Mouse (Mus musculus) intestine, embryonic 16.5 days (tissue): ENCODE measurements around the gene H3f3a. TPM values are rescaled to one million over a fixed set of nuclear protein-coding genes. Genes with fewer than 3 reads are reported as not detected.

Source experiments
- ATAC-seq: fragments of 200-750 bp; cut with Nextera tagmentation; 2 replicates; pipeline ENCODE4 v1.8.0; 2017; ENCODE audit warnings: moderate TSS enrichment, moderate library complexity
- H3K27ac ChIP-seq: fragments of 300-500 bp; sonication (generic); 2 replicates; pipeline ENCODE4 v1.5.1; 2014; ENCODE audit warnings: mild to moderate bottlenecking, low read length
- H3K27me3 ChIP-seq: fragments of 300-500 bp; sonication (generic); replicated peaks from 2 replicates; pipeline ENCODE4 v1.6.1; 2014; ENCODE audit warnings: low read length, control low read depth, mixed read lengths; ENCODE audit not compliant: control insufficient read depth, insufficient read depth
- H3K36me3 ChIP-seq: fragments of 300-500 bp; sonication (generic); 2 replicates; pipeline ENCODE4 v1.6.1; 2014; ENCODE audit warnings: low read length, control low read depth; ENCODE audit not compliant: control insufficient read depth, insufficient read depth
- H3K4me1 ChIP-seq: fragments of 300-500 bp; sonication (generic); 2 replicates; pipeline ENCODE4 v1.6.1; 2014; ENCODE audit warnings: low read length, control low read depth, mixed read lengths; ENCODE audit not compliant: control insufficient read depth, insufficient read depth
- H3K4me2 ChIP-seq: fragments of 300-500 bp; sonication (generic); 2 replicates; pipeline ENCODE4 v1.6.1; 2014; ENCODE audit warnings: low read depth, low read length, control low read depth
- H3K4me3 ChIP-seq: fragments of 300-500 bp; sonication (generic); 2 replicates; pipeline ENCODE4 v1.5.1; 2014; ENCODE audit warnings: mild to moderate bottlenecking, low read length
- H3K9ac ChIP-seq: fragments of 300-500 bp; sonication (generic); 2 replicates; pipeline ENCODE4 v1.6.1; 2014; ENCODE audit warnings: low read depth, low read length
- H3K9me3 ChIP-seq: fragments of 300-500 bp; sonication (generic); 2 replicates; pipeline ENCODE4 v1.6.1; 2016; ENCODE audit warnings: low read length, control low read depth; ENCODE audit not compliant: control insufficient read depth
- WGBS: fragments of 180-500 bp; shearing (Covaris S2); extraction: QIAGEN DNeasy Blood & Tissue Kit; methylation state at CpG from one replicate; pipeline ENCODE4 v1.1.7; 2014; 5-methylcytosine and 5-hydroxymethylcytosine counted together
- polyA plus RNA-seq: library from polyadenylated mRNA; unstranded; fragments of >200 nt; fragmentation: Nextera tagmentation; extraction: Ambion mirVana; gene quantifications from 2 replicates; pipeline ENCODE4 v1.2.1, GENCODE M21; 2015

The H3f3a gene
- polyA plus RNA-seq, 1 experiment from 2014 or later, result 1,810 TPM

GRCm38 (mm10) chr1:180811596-180812462 is 1.9 kb downstream of the H3f3a start:
- H3K4me3 ChIP-seq, result peak overlapping the region; percentile 98
- WGBS, result 2% methylated on average over 27 of the region's 27 CpGs
- peak overlapping the region; percentile 38 for H3K4me2 ChIP-seq
- H3K36me3 ChIP-seq, result peaks cover 18% of the 10 kb centered on the region
- H3K27ac ChIP-seq, result peak overlapping the region; percentile 100
- H3K9ac ChIP-seq, result peak overlapping the region; percentile 100
- H3K9me3 ChIP-seq, result no peaks in the 10 kb centered on the region
- no peaks in the 10 kb centered on the region for H3K27me3 ChIP-seq
- peaks cover 19% of the 10 kb centered on the region for H3K4me1 ChIP-seq
- ATAC-seq, result no peak

GRCm38 (mm10) chr1:180810976-180811375 is 2.8 kb downstream of the H3f3a start:
- 60% methylated on average over 7 of the region's 7 CpGs for WGBS

GRCm38 (mm10) chr1:180808831-180809230 is 4.9 kb downstream of the H3f3a start:
- no peak for ATAC-seq
- Histone ChIP-seq H3K27ac (no peak overlapping the region), H3K4me1 (peaks cover 15% of the 10 kb centered on the region), H3K27me3 (no peaks in the 10 kb centered on the region), H3K4me3 (no peak overlapping the region), H3K4me2 (no peak overlapping the region), H3K9me3 (no peaks in the 10 kb centered on the region), H3K36me3 (peaks cover 35% of the 10 kb centered on the region), H3K9ac (no peak overlapping the region)
- WGBS, result 75% methylated on average over 5 of the region's 5 CpGs

More at GRCm38 (mm10) chr1:180810976-180811375, 2.8 kb downstream of the H3f3a start:
- Histone ChIP-seq H3K9me3 (no peaks in the 10 kb centered on the region), H3K36me3 (peaks cover 23% of the 10 kb centered on the region), H3K4me2 (peak overlapping the region; percentile 38), H3K4me1 (peaks cover 19% of the 10 kb centered on the region), H3K9ac (no peak overlapping the region), H3K4me3 (peak overlapping the region; percentile 32), H3K27ac (no peak overlapping the region), H3K27me3 (no peaks in the 10 kb centered on the region)
- ATAC-seq, result no peak

DNA sequence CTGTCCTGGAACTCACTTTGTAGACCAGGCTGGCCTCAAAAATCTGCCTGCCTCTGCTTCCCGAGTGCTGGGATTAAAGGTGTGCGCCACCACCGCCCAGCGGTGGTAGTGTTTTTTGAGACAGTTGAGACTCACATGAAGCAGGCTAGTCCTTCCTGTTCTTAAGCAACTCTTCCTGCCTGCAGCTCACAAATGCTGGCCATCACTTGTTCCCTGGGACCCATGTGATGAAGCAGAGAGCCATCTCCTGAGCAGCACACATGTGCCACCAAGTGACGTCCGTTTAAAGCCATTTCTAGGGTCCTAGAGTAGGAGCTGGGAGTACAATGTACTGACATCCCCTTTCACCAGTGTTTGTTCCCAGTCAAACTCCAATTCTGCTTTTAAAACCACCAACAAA is 9.9 kb downstream of the H3f3a start:
- no peak overlapping the region for H3K4me3 ChIP-seq
- no peak for ATAC-seq
- 87% methylated on average over 6 of the region's 6 CpGs for WGBS
- peaks cover 5% of the 10 kb centered on the region; the same call in 1 of the 2 replicates for H3K4me1 ChIP-seq
- H3K4me2 ChIP-seq, result no peak overlapping the region
- no peak overlapping the region for H3K9ac ChIP-seq
- H3K27ac ChIP-seq, result no peak overlapping the region
- H3K9me3 ChIP-seq, result no peaks in the 10 kb centered on the region
- peaks cover 41% of the 10 kb centered on the region for H3K36me3 ChIP-seq
- no peaks in the 10 kb centered on the region for H3K27me3 ChIP-seq

DNA sequence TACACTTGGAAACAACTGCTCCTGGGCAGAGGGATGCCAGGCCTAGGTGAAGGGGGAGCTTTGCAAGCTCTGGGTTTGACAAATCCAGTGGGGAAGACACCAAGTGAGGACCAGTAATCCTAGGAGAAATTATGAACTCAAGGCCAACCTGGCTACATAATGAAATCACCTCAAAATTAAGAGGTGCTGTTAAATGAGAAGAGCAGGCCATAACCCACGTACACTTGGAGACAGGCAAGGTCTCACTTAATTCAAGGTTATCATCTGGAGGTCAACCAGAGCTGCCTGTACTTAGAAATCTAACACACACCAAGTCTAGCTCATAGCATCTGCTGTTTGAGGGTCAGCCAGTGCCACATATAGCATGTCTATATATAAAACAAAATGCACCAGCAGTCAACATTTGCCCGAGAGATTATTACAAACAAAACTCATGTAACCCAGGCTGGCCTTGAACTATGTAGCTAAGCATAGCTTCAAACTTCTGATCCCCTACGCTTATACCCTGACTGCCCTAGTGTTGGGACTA is 12.2 kb downstream of the H3f3a start:
- Histone ChIP-seq H3K27me3 (no peaks in the 10 kb centered on the region), H3K9ac (no peak overlapping the region), H3K4me1 (no peaks in the 10 kb centered on the region), H3K4me2 (no peak overlapping the region), H3K9me3 (no peaks in the 10 kb centered on the region), H3K36me3 (peaks cover 26% of the 10 kb centered on the region), H3K27ac (no peak overlapping the region), H3K4me3 (no peak overlapping the region)
- no peak for ATAC-seq
- WGBS, result 73% methylated on average over 3 of the region's 3 CpGs

GRCm38 (mm10) chr1:180800814-180801213 is 12.9 kb downstream of the H3f3a start:
- WGBS, result 41% methylated on average over 2 of the region's 2 CpGs
- Histone ChIP-seq H3K9me3 (no peaks in the 10 kb centered on the region), H3K4me3 (no peak overlapping the region), H3K4me2 (no peak overlapping the region), H3K27me3 (no peaks in the 10 kb centered on the region), H3K4me1 (no peaks in the 10 kb centered on the region), H3K27ac (no peak overlapping the region), H3K9ac (no peak overlapping the region), H3K36me3 (peaks cover 22% of the 10 kb centered on the region)
- ATAC-seq, result 0 out of 2 replicates have a peak, but pooled peaks have one; percentile 14

DNA sequence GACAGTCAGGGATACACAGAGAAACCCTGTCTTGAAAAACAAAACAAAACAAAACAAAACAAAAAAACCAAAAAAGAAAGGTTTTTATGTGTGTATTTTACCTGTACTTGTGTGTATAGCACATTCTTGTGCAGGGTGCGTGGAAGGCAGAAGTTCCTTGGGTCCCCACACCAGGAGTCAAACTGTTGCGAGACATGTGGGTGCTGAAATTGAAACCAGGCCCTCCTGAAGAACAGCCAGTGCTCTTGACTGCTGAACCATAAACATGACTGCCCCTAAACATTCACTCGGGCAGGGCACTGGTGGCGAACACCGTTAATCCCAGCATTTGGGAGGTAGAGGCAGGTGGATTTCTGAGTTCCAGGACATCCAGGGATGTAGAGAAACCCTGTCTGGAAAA is 13.7 kb downstream of the H3f3a start:
- Histone ChIP-seq H3K4me3 (no peak overlapping the region), H3K4me2 (no peak overlapping the region), H3K27me3 (no peaks in the 10 kb centered on the region), H3K27ac (no peak overlapping the region), H3K36me3 (peaks cover 18% of the 10 kb centered on the region), H3K9ac (no peak overlapping the region), H3K4me1 (no peaks in the 10 kb centered on the region), H3K9me3 (no peaks in the 10 kb centered on the region)
- WGBS, result 95% methylated on average over 5 of the region's 5 CpGs
- no peak for ATAC-seq

GRCm38 (mm10) chr1:180799253-180799652 is 14.5 kb downstream of the H3f3a start:
- ATAC-seq, result no peak
- H3K4me2 ChIP-seq, result no peak overlapping the region
- H3K36me3 ChIP-seq, result peaks cover 13% of the 10 kb centered on the region
- no peak overlapping the region for H3K27ac ChIP-seq
- 86% methylated on average over 5 of the region's 5 CpGs for WGBS
- no peak overlapping the region for H3K9ac ChIP-seq
- no peaks in the 10 kb centered on the region for H3K9me3 ChIP-seq
- H3K27me3 ChIP-seq, result no peaks in the 10 kb centered on the region
- H3K4me3 ChIP-seq, result no peak overlapping the region
- H3K4me1 ChIP-seq, result peaks cover 1% of the 10 kb centered on the region

- Histone ChIP-seq H3K36me3 (peaks cover 10% of the 10 kb centered on the region; the same call in 1 of the 2 replicates), H3K27me3 (no peaks in the 10 kb centered on the region), H3K9me3 (no peaks in the 10 kb centered on the region), H3K4me2 (no peak overlapping the region), H3K4me1 (peaks cover 7% of the 10 kb centered on the region), H3K27ac (no peak overlapping the region), H3K9ac (no peak overlapping the region), H3K4me3 (no peak overlapping the region)
- no peak for ATAC-seq
- 94% methylated on average over 5 of the region's 5 CpGs for WGBS
These were observed 15.1 kb downstream of the H3f3a start for GRCm38 (mm10) chr1:180798660-180799059.
